Mouse (Mus musculus): ENCODE results near the gene Fancc. TPM values are rescaled to one million over a fixed set of nuclear protein-coding genes. Genes with fewer than 3 reads are reported as not detected.
A peak's percentile ranks its signal among the peaks of the same experiment; 100 is the strongest.

Gene Fancc
- polyA plus RNA-seq, 1 experiment, result 8.1 TPM

DNA sequence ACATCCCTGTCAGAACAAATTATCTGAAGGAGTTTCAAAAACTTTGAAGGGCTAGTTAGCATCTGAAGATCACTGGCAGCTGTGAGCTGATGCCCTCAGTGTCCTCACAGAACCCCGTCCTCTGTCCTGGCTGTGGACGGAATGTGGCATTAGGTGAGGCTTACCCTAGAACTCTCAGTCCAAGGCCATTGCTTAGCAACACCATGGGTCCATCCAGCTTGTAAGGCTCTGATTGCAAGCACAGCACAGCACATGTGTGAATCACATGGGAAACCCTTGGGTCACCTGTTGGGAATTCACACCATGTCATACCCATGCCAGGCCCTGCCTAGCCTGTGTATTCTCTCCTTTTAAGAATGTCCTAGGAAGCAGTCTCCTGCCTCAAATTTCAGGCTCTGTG is 200.1 kb downstream of the Fancc start:
- H3K36me3 ChIP-seq (ENCODE audit: control insufficient read depth, insufficient read depth), result peaks cover 50% of the 10 kb centered on the region
- H3K27me3 ChIP-seq (ENCODE audit: control insufficient read depth, insufficient read depth, insufficient read length), result no peaks in the 10 kb centered on the region
- H3K4me3 ChIP-seq, result no peak overlapping the region
- TF ChIP-seq POLR2AphosphoS2 (IDR thresholded peaks at IDR 0.05; ENCODE audit: insufficient read length, low read depth) (no peak), TCF12 (IDR thresholded peaks at IDR 0.05; ENCODE audit: insufficient read depth, poor library complexity, severe bottlenecking) (no peak), MYOG (IDR thresholded peaks at IDR 0.05; ENCODE audit: control insufficient read depth in 1 of 3, insufficient read depth in 1 of 3, insufficient read length in 2 of 3, low read depth in 2 of 3) (no peak), USF1 (IDR thresholded peaks at IDR 0.05; ENCODE audit: low read depth) (no peak), POLR2A (IDR thresholded peaks at IDR 0.05; ENCODE audit: insufficient read length, low read depth) (peak; percentile 29), E2F4 (IDR thresholded peaks at IDR 0.05; ENCODE audit: insufficient read depth) (no peak)
- no peak overlapping the region for H3K4me2 ChIP-seq (ENCODE audit: low read depth)
- H3K79me2 ChIP-seq (ENCODE audit: control insufficient read depth, insufficient read depth), result peaks cover 45% of the 10 kb centered on the region
- no peak overlapping the region for H3ac ChIP-seq (ENCODE audit: control insufficient read depth, insufficient read length)

DNA sequence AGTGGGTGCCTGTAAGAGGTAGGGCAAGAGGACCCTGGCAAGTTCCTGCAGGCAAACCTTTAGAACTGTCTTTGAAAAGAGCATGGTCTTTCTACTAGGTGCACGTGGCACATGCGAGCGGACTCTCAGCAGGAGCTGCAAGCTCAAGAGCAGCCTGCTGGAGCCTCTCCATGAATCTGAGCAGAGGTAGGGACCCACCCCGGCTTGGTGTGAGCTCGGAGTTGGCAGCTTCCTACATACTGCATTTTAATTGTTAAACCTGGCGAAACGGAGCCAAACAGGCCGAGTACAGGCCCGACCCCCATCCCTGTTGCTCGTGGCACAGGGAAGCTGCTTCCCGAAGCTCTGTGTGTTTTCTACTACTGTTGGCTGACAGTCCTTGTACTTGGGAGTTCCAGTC is 200.8 kb downstream of the Fancc start:
- H3K27me3 ChIP-seq (ENCODE audit: control insufficient read depth, insufficient read depth, insufficient read length), result no peaks in the 10 kb centered on the region
- H3K4me3 ChIP-seq, result no peak overlapping the region
- no peak overlapping the region for H3ac ChIP-seq (ENCODE audit: control insufficient read depth, insufficient read length)
- no peak for TF ChIP-seq SRF (IDR thresholded peaks at IDR 0.05; ENCODE audit: control insufficient read depth, insufficient read length, low read depth)
- no peak for TF ChIP-seq REST (IDR thresholded peaks at IDR 0.05; ENCODE audit: insufficient read depth, insufficient read length)
- TF ChIP-seq POLR2AphosphoS2 (IDR thresholded peaks at IDR 0.05; ENCODE audit: insufficient read length, low read depth), result peak; percentile 36
- TF ChIP-seq MYOG (IDR thresholded peaks at IDR 0.05; ENCODE audit: control insufficient read depth in 1 of 3, insufficient read depth in 1 of 3, insufficient read length in 2 of 3, low read depth in 2 of 3), result no peak
- no peak for TF ChIP-seq TCF12 (IDR thresholded peaks at IDR 0.05; ENCODE audit: insufficient read depth, poor library complexity, severe bottlenecking)
- peaks cover 50% of the 10 kb centered on the region for H3K36me3 ChIP-seq (ENCODE audit: control insufficient read depth, insufficient read depth)
- no peak overlapping the region for H3K4me2 ChIP-seq (ENCODE audit: low read depth)
- peaks cover 52% of the 10 kb centered on the region for H3K79me2 ChIP-seq (ENCODE audit: control insufficient read depth, insufficient read depth)

DNA sequence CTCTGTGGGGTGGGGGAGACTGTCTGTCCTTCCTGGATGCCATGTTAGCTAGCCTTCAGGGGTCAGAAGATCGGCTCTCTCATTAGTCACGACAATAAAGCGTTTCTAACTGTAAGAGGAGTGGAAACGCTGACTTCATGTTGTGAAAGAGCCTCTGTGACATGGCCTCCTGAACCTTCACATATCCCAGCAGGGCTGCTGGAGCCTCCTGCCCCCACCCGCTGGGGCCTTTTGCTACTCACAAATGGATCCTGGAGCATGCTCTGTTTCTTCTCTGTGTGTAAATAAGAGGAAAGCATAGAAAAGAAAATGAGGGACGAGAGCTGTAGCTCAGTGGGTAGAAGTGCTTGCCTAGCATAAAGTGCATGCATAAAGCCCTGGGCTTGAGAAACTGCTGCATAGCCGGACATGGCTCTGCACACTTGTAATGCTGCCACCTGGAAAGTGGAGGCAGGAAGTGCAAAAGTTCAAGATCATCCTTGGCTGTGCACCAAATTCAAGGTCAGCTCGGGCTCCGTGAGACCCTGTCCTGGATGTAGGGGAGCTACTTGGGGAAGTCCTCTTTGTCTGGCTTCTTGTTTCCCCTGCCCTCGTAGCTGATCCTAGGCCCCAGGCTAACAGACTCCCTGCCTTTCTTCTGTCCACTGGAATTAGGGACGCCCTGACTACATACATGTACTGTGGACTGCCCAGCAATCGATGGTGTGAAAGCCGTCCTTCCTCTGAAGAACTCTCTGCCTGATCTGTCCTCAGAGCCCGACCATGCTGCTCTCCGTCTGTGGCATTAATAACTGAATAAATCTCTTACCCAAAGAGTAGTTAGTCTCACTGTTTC is 202.5 kb downstream of the Fancc start:
- Histone ChIP-seq H3K36me3 (ENCODE audit: control insufficient read depth, insufficient read depth) (peaks cover 66% of the 10 kb centered on the region), H3K79me2 (ENCODE audit: control insufficient read depth, insufficient read depth) (peaks cover 69% of the 10 kb centered on the region), H3K27me3 (ENCODE audit: control insufficient read depth, insufficient read depth, insufficient read length) (no peaks in the 10 kb centered on the region), H3K4me3 (no peak overlapping the region), H3K4me2 (ENCODE audit: low read depth) (no peak overlapping the region), H3ac (ENCODE audit: control insufficient read depth, insufficient read length) (no peak overlapping the region)
- peak; percentile 6 for TF ChIP-seq POLR2AphosphoS2 (IDR thresholded peaks at IDR 0.05; ENCODE audit: insufficient read length, low read depth)
- no peak for TF ChIP-seq CEBPB (IDR thresholded peaks at IDR 0.05; ENCODE audit: insufficient read depth, poor library complexity, severe bottlenecking)

DNA sequence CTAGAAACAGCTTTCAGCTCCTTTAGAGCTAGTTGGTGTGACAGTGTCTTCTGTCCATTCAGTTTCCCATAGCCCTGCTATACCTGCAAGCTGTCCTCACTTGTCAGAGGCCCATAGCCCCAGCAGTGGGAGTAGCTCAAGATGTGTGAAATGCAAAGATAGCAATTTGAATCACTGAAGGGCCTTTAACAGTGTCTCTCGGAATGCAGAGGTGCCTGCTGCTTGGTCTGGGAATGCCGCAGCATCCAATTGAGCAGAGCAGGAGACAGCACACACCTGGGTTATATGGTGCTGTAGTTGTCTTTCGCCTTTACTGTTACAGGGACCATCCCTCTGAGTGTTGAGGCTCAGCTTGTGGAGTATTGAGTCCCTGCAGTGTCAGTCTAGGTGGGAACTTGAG is 203.4 kb downstream of the Fancc start:
- H3K4me2 ChIP-seq (ENCODE audit: low read depth), result no peak overlapping the region
- H3K36me3 ChIP-seq (ENCODE audit: control insufficient read depth, insufficient read depth), result peaks cover 62% of the 10 kb centered on the region
- H3K4me3 ChIP-seq, result no peak overlapping the region
- TF ChIP-seq TCF3 (IDR thresholded peaks at IDR 0.05; ENCODE audit: insufficient read length, low read depth), result no peak
- TF ChIP-seq TCF12 (IDR thresholded peaks at IDR 0.05; ENCODE audit: insufficient read depth, poor library complexity, severe bottlenecking), result no peak
- TF ChIP-seq MYOG (IDR thresholded peaks at IDR 0.05; ENCODE audit: control insufficient read depth in 1 of 3, insufficient read depth in 1 of 3, insufficient read length in 2 of 3, low read depth in 2 of 3), result no peak
- TF ChIP-seq SRF (IDR thresholded peaks at IDR 0.05; ENCODE audit: control insufficient read depth, insufficient read length, low read depth), result no peak
- no peak for TF ChIP-seq REST (IDR thresholded peaks at IDR 0.05; ENCODE audit: insufficient read depth, insufficient read length)
- no peak for TF ChIP-seq POLR2A (IDR thresholded peaks at IDR 0.05; ENCODE audit: insufficient read length, low read depth)
- no peak for TF ChIP-seq MYOD1 (IDR thresholded peaks at IDR 0.05; ENCODE audit: control insufficient read depth in 1 of 3, insufficient read length in 2 of 3, low read depth in 2 of 3)
- no peak for TF ChIP-seq POLR2AphosphoS2 (IDR thresholded peaks at IDR 0.05; ENCODE audit: insufficient read length, low read depth)
- no peak for TF ChIP-seq CEBPB (IDR thresholded peaks at IDR 0.05; ENCODE audit: insufficient read depth, poor library complexity, severe bottlenecking)
- no peak overlapping the region for H3ac ChIP-seq (ENCODE audit: control insufficient read depth, insufficient read length)
- peaks cover 79% of the 10 kb centered on the region for H3K79me2 ChIP-seq (ENCODE audit: control insufficient read depth, insufficient read depth)
- no peaks in the 10 kb centered on the region for H3K27me3 ChIP-seq (ENCODE audit: control insufficient read depth, insufficient read depth, insufficient read length)

DNA sequence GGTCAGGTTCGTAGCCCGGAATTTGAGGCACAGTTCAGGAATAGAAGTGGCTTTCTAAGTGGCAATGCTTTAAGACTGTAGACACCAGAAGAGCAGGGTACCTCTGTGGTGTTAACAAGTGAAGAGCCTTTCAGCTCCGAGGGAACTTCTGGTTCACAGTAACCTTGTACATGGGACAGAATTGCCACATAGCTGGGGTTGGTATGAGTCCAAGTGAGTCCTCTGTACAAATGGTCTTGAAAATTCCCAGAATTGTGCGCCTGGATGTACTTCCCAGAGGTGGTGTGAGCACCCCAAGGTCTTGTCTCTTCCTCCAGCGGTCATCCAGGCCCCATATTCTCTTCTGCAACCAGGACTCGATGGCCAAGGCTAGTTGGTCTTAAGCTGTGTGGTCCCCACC is 206.1 kb downstream of the Fancc start:
- Histone ChIP-seq H3K27me3 (ENCODE audit: control insufficient read depth, insufficient read depth, insufficient read length) (no peaks in the 10 kb centered on the region), H3K4me2 (ENCODE audit: low read depth) (no peak overlapping the region), H3K4me3 (no peak overlapping the region), H3ac (ENCODE audit: control insufficient read depth, insufficient read length) (no peak overlapping the region), H3K79me2 (ENCODE audit: control insufficient read depth, insufficient read depth) (peaks cover 96% of the 10 kb centered on the region), H3K36me3 (ENCODE audit: control insufficient read depth, insufficient read depth) (peaks cover 65% of the 10 kb centered on the region)
- TF ChIP-seq POLR2AphosphoS2 (IDR thresholded peaks at IDR 0.05; ENCODE audit: insufficient read length, low read depth) (no peak), POLR2A (IDR thresholded peaks at IDR 0.05; ENCODE audit: insufficient read length, low read depth) (no peak), USF1 (IDR thresholded peaks at IDR 0.05; ENCODE audit: low read depth) (no peak), MYOG (IDR thresholded peaks at IDR 0.05; ENCODE audit: control insufficient read depth in 1 of 3, insufficient read depth in 1 of 3, insufficient read length in 2 of 3, low read depth in 2 of 3) (no peak), E2F4 (IDR thresholded peaks at IDR 0.05; ENCODE audit: insufficient read depth) (no peak), TCF3 (IDR thresholded peaks at IDR 0.05; ENCODE audit: insufficient read length, low read depth) (no peak), TCF12 (IDR thresholded peaks at IDR 0.05; ENCODE audit: insufficient read depth, poor library complexity, severe bottlenecking) (no peak), SRF (IDR thresholded peaks at IDR 0.05; ENCODE audit: control insufficient read depth, insufficient read length, low read depth) (no peak), MAX (IDR thresholded peaks at IDR 0.05; ENCODE audit: low read depth) (no peak), REST (IDR thresholded peaks at IDR 0.05; ENCODE audit: insufficient read depth, insufficient read length) (no peak), MYOD1 (IDR thresholded peaks at IDR 0.05; ENCODE audit: control insufficient read depth in 1 of 3, insufficient read length in 2 of 3, low read depth in 2 of 3) (no peak), CEBPB (IDR thresholded peaks at IDR 0.05; ENCODE audit: insufficient read depth, poor library complexity, severe bottlenecking) (no peak)

Data from myocyte (in vitro differentiated cells).